Mouse (Mus musculus): ENCODE data around the gene Gtf2h5. TPM values are rescaled to one million over a fixed set of nuclear protein-coding genes. Genes with fewer than 3 reads are reported as not detected.

Gene Gtf2h5
- 69.7 and 71.4 TPM in 2 replicates for polyA plus RNA-seq (2011; ENCODE audit: insufficient read depth, insufficient read length, low read depth, missing spikeins)

GRCm38 (mm10) chr17:6079287-6080122 is at the start of gene Gtf2h5, which contains the start of gene Serac1:
Gene Gtf2h5 (plus strand): TSS chr17:6079786.
Gene Serac1 (minus strand): TSS chr17:6079741.
- H3K9ac ChIP-seq (ENCODE audit: low read depth, poor library complexity, severe bottlenecking): peak within 1 kb of the TSS; percentile 72
- TF ChIP-seq EP300 (IDR thresholded peaks at IDR 0.05; ENCODE audit: insufficient read depth, low read depth, low read length): peak; percentile 39; the same call in 1 of the 2 replicates
- TF ChIP-seq POLR2A (IDR thresholded peaks at IDR 0.05; ENCODE audit: insufficient read depth, low read length): peak; percentile 60
- no peak for TF ChIP-seq CTCF (IDR thresholded peaks at IDR 0.05; ENCODE audit: low read depth, low read length)
- peaks cover 18% of the 10 kb centered on the region for H3K36me3 ChIP-seq (ENCODE audit: control insufficient read depth, insufficient read depth, low read length, poor library complexity, severe bottlenecking)
- H3K9me3 ChIP-seq (replicated peaks; ENCODE audit: control insufficient read depth, insufficient read depth, low read length, poor library complexity, severe bottlenecking): no peaks in the 10 kb centered on the region
- H3K27me3 ChIP-seq (ENCODE audit: control insufficient read depth, insufficient read depth, low read length, poor library complexity, severe bottlenecking): no peaks in the 10 kb centered on the region
- no peak within 1 kb of the TSS for H3K27ac ChIP-seq (ENCODE audit: insufficient read depth, low read length)
- H3K4me1 ChIP-seq (ENCODE audit: control insufficient read depth, insufficient read depth, low read length): no peaks in the 10 kb centered on the region
- H3K4me3 ChIP-seq (ENCODE audit: low read depth, low read length): peak within 1 kb of the TSS; percentile 96

- no peaks in the 10 kb centered on the region for H3K4me1 ChIP-seq (ENCODE audit: control insufficient read depth, insufficient read depth, low read length)
- no peaks in the 10 kb centered on the region for H3K36me3 ChIP-seq (ENCODE audit: control insufficient read depth, insufficient read depth, low read length, poor library complexity, severe bottlenecking)
- H3K4me3 ChIP-seq (ENCODE audit: low read depth, low read length): no peak overlapping the region
- no peaks in the 10 kb centered on the region for H3K27me3 ChIP-seq (ENCODE audit: control insufficient read depth, insufficient read depth, low read length, poor library complexity, severe bottlenecking)
- no peaks in the 10 kb centered on the region for H3K9me3 ChIP-seq (replicated peaks; ENCODE audit: control insufficient read depth, insufficient read depth, low read length, poor library complexity, severe bottlenecking)
- no peak for TF ChIP-seq EP300 (IDR thresholded peaks at IDR 0.05; ENCODE audit: insufficient read depth, low read depth, low read length)
- no peak for TF ChIP-seq POLR2A (IDR thresholded peaks at IDR 0.05; ENCODE audit: insufficient read depth, low read length)
- no peak for TF ChIP-seq CTCF (IDR thresholded peaks at IDR 0.05; ENCODE audit: low read depth, low read length)
- no peak overlapping the region for H3K27ac ChIP-seq (ENCODE audit: insufficient read depth, low read length)
- no peak overlapping the region for H3K9ac ChIP-seq (ENCODE audit: low read depth, poor library complexity, severe bottlenecking)
Measured at GRCm38 (mm10) chr17:6035661-6036060, 43.9 kb upstream of the Gtf2h5 start.

GRCm38 (mm10) chr17:6036458-6036857 is 43.1 kb upstream of the Gtf2h5 start:
- TF ChIP-seq EP300 (IDR thresholded peaks at IDR 0.05; ENCODE audit: insufficient read depth, low read depth, low read length) (no peak), POLR2A (IDR thresholded peaks at IDR 0.05; ENCODE audit: insufficient read depth, low read length) (no peak), CTCF (IDR thresholded peaks at IDR 0.05; ENCODE audit: low read depth, low read length) (no peak)
- no peak overlapping the region for H3K9ac ChIP-seq (ENCODE audit: low read depth, poor library complexity, severe bottlenecking)
- H3K4me1 ChIP-seq (ENCODE audit: control insufficient read depth, insufficient read depth, low read length): no peaks in the 10 kb centered on the region
- H3K9me3 ChIP-seq (replicated peaks; ENCODE audit: control insufficient read depth, insufficient read depth, low read length, poor library complexity, severe bottlenecking): no peaks in the 10 kb centered on the region
- H3K27me3 ChIP-seq (ENCODE audit: control insufficient read depth, insufficient read depth, low read length, poor library complexity, severe bottlenecking): no peaks in the 10 kb centered on the region
- no peak overlapping the region for H3K4me3 ChIP-seq (ENCODE audit: low read depth, low read length)
- H3K36me3 ChIP-seq (ENCODE audit: control insufficient read depth, insufficient read depth, low read length, poor library complexity, severe bottlenecking): no peaks in the 10 kb centered on the region
- no peak overlapping the region for H3K27ac ChIP-seq (ENCODE audit: insufficient read depth, low read length)

DNA sequence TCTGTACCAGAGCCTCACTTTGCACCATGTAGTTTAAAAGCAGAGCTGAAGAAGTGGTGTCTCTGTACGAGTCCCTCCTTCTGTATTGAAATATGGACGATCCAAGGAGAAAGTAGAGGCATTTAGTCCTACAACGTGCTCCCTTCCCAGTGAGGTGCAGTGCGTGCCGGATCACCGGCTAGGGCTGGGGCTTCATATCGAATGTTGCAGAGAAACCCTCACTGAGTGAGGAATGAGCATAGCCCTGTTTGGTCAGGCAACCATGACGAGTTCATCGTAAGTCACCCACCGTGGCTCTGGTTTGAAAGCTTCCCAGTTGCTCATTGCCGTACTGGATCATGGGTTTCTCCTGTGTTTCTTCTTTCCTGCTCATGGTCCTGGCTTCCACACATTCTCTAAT is 42.7 kb upstream of the Gtf2h5 start:
- no peak overlapping the region for H3K9ac ChIP-seq (ENCODE audit: low read depth, poor library complexity, severe bottlenecking)
- H3K4me3 ChIP-seq (ENCODE audit: low read depth, low read length): no peak overlapping the region
- TF ChIP-seq POLR2A (IDR thresholded peaks at IDR 0.05; ENCODE audit: insufficient read depth, low read length) (no peak), CTCF (IDR thresholded peaks at IDR 0.05; ENCODE audit: low read depth, low read length) (no peak), EP300 (IDR thresholded peaks at IDR 0.05; ENCODE audit: insufficient read depth, low read depth, low read length) (no peak)
- no peaks in the 10 kb centered on the region for H3K4me1 ChIP-seq (ENCODE audit: control insufficient read depth, insufficient read depth, low read length)
- H3K9me3 ChIP-seq (replicated peaks; ENCODE audit: control insufficient read depth, insufficient read depth, low read length, poor library complexity, severe bottlenecking): no peaks in the 10 kb centered on the region
- no peak overlapping the region for H3K27ac ChIP-seq (ENCODE audit: insufficient read depth, low read length)
- no peaks in the 10 kb centered on the region for H3K36me3 ChIP-seq (ENCODE audit: control insufficient read depth, insufficient read depth, low read length, poor library complexity, severe bottlenecking)
- no peaks in the 10 kb centered on the region for H3K27me3 ChIP-seq (ENCODE audit: control insufficient read depth, insufficient read depth, low read length, poor library complexity, severe bottlenecking)

DNA sequence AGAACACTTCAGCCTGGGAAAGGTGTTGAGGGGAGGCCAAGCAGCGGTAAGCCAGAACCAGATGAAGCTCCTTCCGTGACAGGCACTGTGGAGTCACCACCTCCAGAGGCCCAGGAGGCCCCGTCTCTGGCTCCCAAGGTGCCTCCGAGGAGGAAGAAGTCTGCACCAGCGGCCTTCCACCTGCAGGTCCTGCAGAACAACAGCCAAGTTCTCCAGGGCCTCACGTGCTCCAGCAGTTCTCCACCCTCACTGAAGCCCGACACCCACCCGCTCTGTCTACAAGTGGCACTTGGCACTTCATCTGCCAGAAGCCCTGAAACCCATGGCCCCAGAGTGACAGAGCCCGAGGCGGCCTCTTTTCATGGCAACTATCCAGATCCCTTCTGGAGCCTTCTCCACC is 42.1 kb upstream of the Gtf2h5 start:
- Histone ChIP-seq H3K36me3 (ENCODE audit: control insufficient read depth, insufficient read depth, low read length, poor library complexity, severe bottlenecking) (no peaks in the 10 kb centered on the region), H3K9ac (ENCODE audit: low read depth, poor library complexity, severe bottlenecking) (no peak overlapping the region), H3K27ac (ENCODE audit: insufficient read depth, low read length) (no peak overlapping the region), H3K4me1 (ENCODE audit: control insufficient read depth, insufficient read depth, low read length) (no peaks in the 10 kb centered on the region), H3K4me3 (ENCODE audit: low read depth, low read length) (no peak overlapping the region), H3K9me3 (replicated peaks; ENCODE audit: control insufficient read depth, insufficient read depth, low read length, poor library complexity, severe bottlenecking) (no peaks in the 10 kb centered on the region), H3K27me3 (ENCODE audit: control insufficient read depth, insufficient read depth, low read length, poor library complexity, severe bottlenecking) (no peaks in the 10 kb centered on the region)
- no peak for TF ChIP-seq EP300 (IDR thresholded peaks at IDR 0.05; ENCODE audit: insufficient read depth, low read depth, low read length)
- no peak for TF ChIP-seq POLR2A (IDR thresholded peaks at IDR 0.05; ENCODE audit: insufficient read depth, low read length)
- TF ChIP-seq CTCF (IDR thresholded peaks at IDR 0.05; ENCODE audit: low read depth, low read length): no peak

- Histone ChIP-seq H3K4me3 (ENCODE audit: low read depth, low read length) (no peak overlapping the region), H3K36me3 (ENCODE audit: control insufficient read depth, insufficient read depth, low read length, poor library complexity, severe bottlenecking) (peaks cover 7% of the 10 kb centered on the region; the same call in 1 of the 2 replicates), H3K27me3 (ENCODE audit: control insufficient read depth, insufficient read depth, low read length, poor library complexity, severe bottlenecking) (no peaks in the 10 kb centered on the region), H3K9me3 (replicated peaks; ENCODE audit: control insufficient read depth, insufficient read depth, low read length, poor library complexity, severe bottlenecking) (no peaks in the 10 kb centered on the region), H3K4me1 (ENCODE audit: control insufficient read depth, insufficient read depth, low read length) (no peaks in the 10 kb centered on the region), H3K27ac (ENCODE audit: insufficient read depth, low read length) (no peak overlapping the region), H3K9ac (ENCODE audit: low read depth, poor library complexity, severe bottlenecking) (no peak overlapping the region)
- TF ChIP-seq EP300 (IDR thresholded peaks at IDR 0.05; ENCODE audit: insufficient read depth, low read depth, low read length) (no peak), CTCF (IDR thresholded peaks at IDR 0.05; ENCODE audit: low read depth, low read length) (no peak), POLR2A (IDR thresholded peaks at IDR 0.05; ENCODE audit: insufficient read depth, low read length) (no peak)
Measured at GRCm38 (mm10) chr17:6052801-6053200, 26.8 kb upstream of the Gtf2h5 start.

Measured in ES-Bruce4 (cell line).